Mouse (Mus musculus) heart, adult 2 months (tissue): ENCODE data around the gene Hps6. TPM values are rescaled to one million over a fixed set of nuclear protein-coding genes. Genes with fewer than 3 reads are reported as not detected.

Source experiments
- DNase-seq, 2 experiments: peaks; one replicate each; pipeline ENCODE4 v3.0.0; 2021
- H3K27ac ChIP-seq: fragments of 200-600 bp; 2 replicates; pipeline ENCODE4 v1.8.1; 2022
- H3K27me3 ChIP-seq: fragments of 200-500 bp; 2 replicates; pipeline ENCODE4 v1.6.1; 2012; ENCODE audit warnings: mild to moderate bottlenecking, low read length, inconsistent platforms, mixed read lengths; ENCODE audit not compliant: control insufficient read depth, insufficient read depth
- H3K36me3 ChIP-seq: fragments of 200-500 bp; 2 replicates; pipeline ENCODE4 v1.6.1; 2012; ENCODE audit warnings: low read length, inconsistent platforms; ENCODE audit not compliant: control insufficient read depth, insufficient read depth
- H3K4me1 ChIP-seq: fragments of 200-500 bp; 2 replicates; pipeline ENCODE4 v1.6.1; 2011; ENCODE audit warnings: low read length; ENCODE audit not compliant: control insufficient read depth, insufficient read depth
- H3K4me3 ChIP-seq: fragments of 200-600 bp; 2 replicates; pipeline ENCODE4 v1.8.1; 2022
- H3K79me2 ChIP-seq: fragments of 200-500 bp; replicated peaks from 2 replicates; pipeline ENCODE4 v1.6.1; 2012; ENCODE audit warnings: mild to moderate bottlenecking, inconsistent platforms, low read length, moderate library complexity, mixed read lengths; ENCODE audit not compliant: control insufficient read depth, insufficient read depth
- H3K9ac ChIP-seq: fragments of 200-500 bp; 2 replicates; pipeline ENCODE4 v1.6.1; 2012; ENCODE audit warnings: low read depth, mild to moderate bottlenecking, control low read depth, inconsistent platforms, low read length, mixed read lengths
- CTCF ChIP-seq: fragments of 200-600 bp; IDR thresholded peaks from 2 replicates; pipeline ENCODE4 v1.8.1; 2022; ENCODE audit warnings: antibody characterized with exemption, mild to moderate bottlenecking, moderate library complexity
- EP300 ChIP-seq: fragments of 200-500 bp; IDR thresholded peaks from 2 replicates; pipeline ENCODE4 v1.6.1; 2011; ENCODE audit warnings: low read depth, low read length, control low read depth; ENCODE audit not compliant: insufficient read depth
- POLR2A ChIP-seq: fragments of 200-500 bp; IDR thresholded peaks from 2 replicates; pipeline ENCODE4 v1.6.1; 2011; ENCODE audit warnings: mild to moderate bottlenecking, low read depth, low read length, control low read depth; ENCODE audit not compliant: insufficient read depth
- WGBS: fragments of 180-500 bp; shearing (Covaris S2); methylation state at CpG from one replicate; pipeline ENCODE4 v1.1.7; 2018; 5-methylcytosine and 5-hydroxymethylcytosine counted together
- intact Hi-C: fragments of 180-260 bp; cut with DNase I; formaldehyde crosslinking; loops from one replicate; pipeline ENCODE4 v1.15.1; 2025
- polyA plus RNA-seq: library from polyadenylated mRNA; depleted of rRNA; stranded (reverse); fragments of >200 nt; gene quantifications from 2 replicates; pipeline ENCODE4 v1.2.3, GENCODE M21; 2012
- total RNA-seq, 2 experiments: library from RNA; stranded (reverse); gene quantifications; 2 replicates each; pipeline ENCODE4 v1.2.3; 2021

Hps6 gene
- total and polyA plus RNA-seq, 3 experiments = 3.6 to 5.6 (median 5.2) TPM

- H3K4me3 ChIP-seq = no peak overlapping the region
- no peaks in the 10 kb centered on the region for H3K79me2 ChIP-seq
- 90% methylated on average over 17 of the region's 17 CpGs for WGBS
- TF ChIP-seq CTCF (no peak), POLR2A (no peak), EP300 (no peak)
- H3K27ac ChIP-seq = no peak overlapping the region
- H3K4me1 ChIP-seq = peaks cover 6% of the 10 kb centered on the region
- DNase-seq = no peak
- H3K9ac ChIP-seq = no peak overlapping the region
- intact Hi-C loops = loop anchor here (5.0 kb wide), 1 partner anchor 37 kb away; the partner anchor contains the start of gene Pprc1
- no peaks in the 10 kb centered on the region for H3K36me3 ChIP-seq
- H3K27me3 ChIP-seq = no peaks in the 10 kb centered on the region
Measured at GRCm38 (mm10) chr19:46004814-46005466, 1.6 kb downstream of the Hps6 start.

DNA sequence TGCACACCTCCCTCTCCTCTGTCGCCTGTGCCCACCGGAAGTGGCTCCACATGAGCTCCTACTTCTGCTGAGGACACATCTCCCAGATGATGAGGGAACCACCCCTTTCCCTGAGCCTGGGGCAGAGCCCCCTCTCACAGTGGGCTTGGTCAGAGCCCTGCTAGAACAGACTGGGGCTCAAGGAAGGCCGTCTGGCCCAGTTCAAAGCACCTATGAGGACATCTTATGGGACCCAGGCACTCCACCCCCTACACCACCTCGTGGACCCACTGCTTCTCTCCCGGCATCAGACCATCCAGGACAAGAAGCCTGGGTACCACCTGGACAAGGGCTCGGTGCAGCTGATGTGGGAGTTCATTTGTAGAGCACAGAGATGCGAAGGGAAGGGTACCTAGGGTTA, 2.4 kb downstream of the Hps6 start:
- DNase-seq = no peak
- WGBS = 84% methylated on average over 7 of the region's 7 CpGs
- Histone ChIP-seq H3K27ac (no peak overlapping the region), H3K4me1 (peaks cover 6% of the 10 kb centered on the region), H3K27me3 (no peaks in the 10 kb centered on the region), H3K36me3 (no peaks in the 10 kb centered on the region), H3K4me3 (no peak overlapping the region), H3K79me2 (no peaks in the 10 kb centered on the region), H3K9ac (no peak overlapping the region)
- intact Hi-C loops = no loop called here
- no peak for TF ChIP-seq CTCF
- TF ChIP-seq POLR2A = no peak
- no peak for TF ChIP-seq EP300

DNA sequence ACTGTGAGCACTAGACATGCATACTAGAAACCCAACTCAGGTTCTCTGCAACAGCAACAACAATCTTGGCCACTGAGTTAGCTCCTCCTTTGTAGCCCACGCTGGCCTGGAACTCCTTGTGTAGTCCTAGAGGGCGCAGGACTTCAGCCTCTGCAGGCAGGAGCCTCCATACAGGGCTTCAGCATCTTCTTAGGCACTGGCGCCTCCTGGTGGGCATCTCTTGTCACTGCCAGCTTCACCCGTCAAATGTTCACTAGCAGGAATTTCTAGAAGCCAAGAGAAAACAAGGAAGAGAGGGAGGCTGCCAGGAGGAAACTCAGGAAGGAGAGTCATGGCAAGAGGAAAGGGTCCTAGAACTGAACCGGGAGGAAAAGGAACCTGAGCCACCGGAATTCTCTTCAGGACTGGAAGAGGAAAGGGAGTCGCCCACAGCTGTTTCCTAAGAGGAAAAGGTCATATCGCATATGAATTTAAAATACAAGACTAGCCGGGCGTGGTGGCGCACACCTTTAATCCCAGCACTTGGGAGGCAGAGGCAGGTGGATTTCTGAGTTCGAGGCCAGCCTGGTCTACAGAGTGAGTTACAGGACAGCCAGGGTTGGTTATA, 11.4 kb downstream of the Hps6 start:
- H3K27ac ChIP-seq = no peak overlapping the region
- H3K79me2 ChIP-seq = no peaks in the 10 kb centered on the region
- no peak overlapping the region for H3K9ac ChIP-seq
- no peak overlapping the region for H3K4me3 ChIP-seq
- peaks cover 1% of the 10 kb centered on the region; the same call in 1 of the 2 replicates for H3K4me1 ChIP-seq
- 16% methylated on average over 12 of the region's 12 CpGs for WGBS
- intact Hi-C loops = loop anchor here (2.0 kb wide), 2 partner anchors 62 to 202 kb away; no protein-coding TSS in a partner anchor
- peak; percentile 88 to 90 for DNase-seq
- no peak for TF ChIP-seq POLR2A
- TF ChIP-seq EP300 = peak; percentile 83
- TF ChIP-seq CTCF = no peak; the same call in 1 of the 2 replicates
- no peaks in the 10 kb centered on the region for H3K27me3 ChIP-seq
- no peaks in the 10 kb centered on the region for H3K36me3 ChIP-seq

GRCm38 (mm10) chr19:46016023-46016422, 12.7 kb downstream of the Hps6 start:
- H3K79me2 ChIP-seq = no peaks in the 10 kb centered on the region
- no peak overlapping the region for H3K9ac ChIP-seq
- DNase-seq = no peak
- peaks cover 1% of the 10 kb centered on the region; the same call in 1 of the 2 replicates for H3K4me1 ChIP-seq
- H3K27me3 ChIP-seq = no peaks in the 10 kb centered on the region
- WGBS = 91% methylated on average over 2 of the region's 2 CpGs
- H3K4me3 ChIP-seq = no peak overlapping the region
- no peak overlapping the region for H3K27ac ChIP-seq
- no peaks in the 10 kb centered on the region for H3K36me3 ChIP-seq
- no peak for TF ChIP-seq POLR2A
- TF ChIP-seq EP300 = no peak
- no peak for TF ChIP-seq CTCF
- intact Hi-C loops = no loop called here

- no peak for TF ChIP-seq CTCF
- no peak for TF ChIP-seq EP300
- TF ChIP-seq POLR2A = no peak
- intact Hi-C loops = no loop called here
- Histone ChIP-seq H3K4me1 (no peaks in the 10 kb centered on the region), H3K79me2 (no peaks in the 10 kb centered on the region), H3K9ac (no peak overlapping the region), H3K27ac (no peak overlapping the region), H3K36me3 (no peaks in the 10 kb centered on the region), H3K27me3 (no peaks in the 10 kb centered on the region), H3K4me3 (no peak overlapping the region)
- WGBS = 80% methylated on average over 6 of the region's 6 CpGs
- no peak for DNase-seq
Measured at GRCm38 (mm10) chr19:46024959-46025358, 21.7 kb downstream of the Hps6 start.

- Histone ChIP-seq H3K27me3 (no peaks in the 10 kb centered on the region), H3K4me3 (no peak overlapping the region), H3K79me2 (no peaks in the 10 kb centered on the region), H3K27ac (no peak overlapping the region), H3K36me3 (no peaks in the 10 kb centered on the region), H3K4me1 (no peaks in the 10 kb centered on the region), H3K9ac (no peak overlapping the region)
- WGBS = 46% methylated on average over 8 of the region's 8 CpGs
- TF ChIP-seq EP300 (no peak), POLR2A (no peak), CTCF (no peak)
- peak in 1 of 2 experiments; percentile 37 for DNase-seq
- intact Hi-C loops = no loop called here
Measured at GRCm38 (mm10) chr19:46026567-46026966, 23.3 kb downstream of the Hps6 start.
